Mouse (Mus musculus) ES-E14 (cell line): ENCODE measurements around the gene Hpn.

Experiments used
- HCFC1 ChIP-seq: IDR thresholded peaks from 2 replicates; pipeline ENCODE4 v1.6.1; 2012; ENCODE audit warnings: low read length, inconsistent platforms, borderline replicate concordance; ENCODE audit not compliant: insufficient read depth
- MAFK ChIP-seq: IDR thresholded peaks from 2 replicates; pipeline ENCODE4 v1.6.1; 2014; ENCODE audit warnings: mild to moderate bottlenecking, low read depth, low read length, inconsistent platforms; ENCODE audit not compliant: insufficient read depth
- ZC3H11A ChIP-seq: IDR thresholded peaks from 2 replicates; pipeline ENCODE4 v1.6.1; 2012; ENCODE audit warnings: low read depth, mild to moderate bottlenecking, inconsistent platforms, low read length, borderline replicate concordance
- ZNF384 ChIP-seq: IDR thresholded peaks from 2 replicates; pipeline ENCODE4 v1.6.1; 2012; ENCODE audit warnings: low read depth, low read length, inconsistent platforms

- TF ChIP-seq MAFK: no peak
- no peak for TF ChIP-seq ZC3H11A
- no peak for TF ChIP-seq ZNF384
- TF ChIP-seq HCFC1: no peak
Observed at GRCm38 (mm10) chr7:31119556-31119955, 4.5 kb upstream of the Hpn start.
